Mouse (Mus musculus) frontal cortex, adult (tissue): ENCODE measurements around the gene Kazn.
A peak's percentile ranks its signal among the peaks of the same experiment; 100 is the strongest.

ENCODE experiments used
- ATAC-seq: cut with Nextera tagmentation; 2 replicates; pipeline ENCODE4 v1.9.2; 2017; ENCODE audit warnings: mild to moderate bottlenecking, moderate library complexity, mixed read lengths; ENCODE audit not compliant: low TSS enrichment

The Kazn gene

DNA sequence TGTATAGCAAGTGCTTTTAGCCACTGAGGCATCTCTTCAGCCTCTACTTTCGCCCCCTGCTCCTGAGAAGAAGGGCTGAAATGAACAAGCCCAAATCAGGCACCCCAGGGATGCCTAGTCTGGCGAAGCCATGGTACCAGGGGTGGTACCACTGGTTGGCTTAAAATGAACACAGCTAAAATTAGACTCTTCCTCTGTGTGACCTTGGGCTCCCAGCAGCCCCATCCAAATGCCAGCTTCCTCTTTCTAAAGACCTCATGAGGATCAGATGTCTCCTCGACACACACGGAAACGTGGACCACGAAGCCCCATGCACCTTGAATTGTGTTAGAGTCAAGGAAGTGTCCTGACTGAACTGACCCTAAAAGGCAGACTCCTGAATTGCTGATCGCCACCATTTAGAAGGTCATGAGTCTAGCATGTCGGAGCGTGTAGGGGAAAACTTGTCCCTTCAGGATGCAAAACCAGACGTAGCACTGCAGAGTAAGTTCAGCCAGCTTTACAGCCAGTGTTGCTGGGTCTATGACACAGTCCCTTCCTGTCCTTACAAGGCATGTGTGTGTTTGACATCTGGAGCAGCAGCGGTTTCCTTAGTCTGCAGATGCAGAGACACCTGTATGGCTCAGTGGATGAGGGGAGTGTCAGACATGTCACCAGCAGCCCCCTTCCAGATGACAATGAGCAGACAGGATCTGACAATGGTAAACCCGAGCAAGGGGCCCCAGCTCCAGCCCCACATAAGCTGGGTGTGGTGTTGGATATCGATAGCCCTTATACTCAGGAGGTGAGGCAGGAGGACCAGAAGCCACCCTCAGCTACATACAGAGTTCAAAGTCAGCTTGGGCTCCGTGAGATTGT, 159.3 kb downstream of the Kazn start:
- no peak for ATAC-seq

DNA sequence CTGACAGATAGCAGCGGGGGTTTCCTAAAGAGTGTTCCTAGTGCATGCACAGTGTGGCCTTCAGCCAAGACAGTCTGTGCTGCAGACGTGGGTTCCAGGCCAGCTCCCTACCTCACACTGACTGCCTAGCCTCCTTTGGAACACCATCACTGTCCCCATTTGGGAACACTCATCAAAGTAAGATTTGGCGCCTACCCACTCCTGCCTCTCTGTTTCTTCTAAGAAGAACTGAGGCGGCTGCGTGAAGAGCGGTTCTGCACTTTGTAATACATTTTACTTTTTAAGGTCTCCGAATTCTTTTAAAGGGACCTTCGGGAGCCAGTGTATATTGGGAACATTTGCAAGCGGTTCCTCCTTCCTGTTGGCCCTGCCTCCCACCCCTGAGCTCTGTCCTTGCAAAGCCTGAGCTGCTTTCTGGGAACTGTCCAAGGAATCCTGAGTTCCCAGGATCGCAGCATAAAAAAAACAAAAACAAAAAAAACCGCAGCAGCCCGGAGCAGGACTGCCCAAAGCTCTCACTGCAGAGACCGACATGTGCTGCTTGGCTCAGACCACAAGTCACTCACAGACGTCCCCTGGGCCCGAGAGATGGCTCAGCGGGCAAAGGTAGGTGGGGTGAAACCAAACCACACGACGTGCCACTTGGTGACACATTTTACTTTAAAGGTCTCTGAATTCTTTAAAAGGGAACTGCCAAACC, 161.5 kb downstream of the Kazn start:
- ATAC-seq, result peak; percentile 67

DNA sequence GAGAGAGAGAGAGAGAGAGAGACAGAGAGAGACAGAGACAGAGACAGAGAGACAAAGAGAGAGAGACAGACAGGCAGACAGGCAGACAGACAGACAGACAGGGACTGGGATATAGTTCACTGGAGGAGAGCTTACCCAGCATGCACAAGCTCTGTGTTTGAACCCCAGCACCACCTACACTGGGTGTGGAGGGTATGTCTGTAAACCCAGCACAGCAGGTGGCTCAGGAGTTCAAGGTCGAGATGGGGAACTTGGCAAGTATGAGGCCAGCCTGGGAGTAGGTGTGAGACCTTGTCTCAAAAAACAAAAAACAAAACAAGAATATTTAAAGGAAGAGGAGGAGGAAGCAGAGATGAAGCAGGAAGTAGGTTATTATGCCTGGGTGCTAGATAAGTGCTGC, 162.3 kb downstream of the Kazn start:
- ATAC-seq, result no peak

DNA sequence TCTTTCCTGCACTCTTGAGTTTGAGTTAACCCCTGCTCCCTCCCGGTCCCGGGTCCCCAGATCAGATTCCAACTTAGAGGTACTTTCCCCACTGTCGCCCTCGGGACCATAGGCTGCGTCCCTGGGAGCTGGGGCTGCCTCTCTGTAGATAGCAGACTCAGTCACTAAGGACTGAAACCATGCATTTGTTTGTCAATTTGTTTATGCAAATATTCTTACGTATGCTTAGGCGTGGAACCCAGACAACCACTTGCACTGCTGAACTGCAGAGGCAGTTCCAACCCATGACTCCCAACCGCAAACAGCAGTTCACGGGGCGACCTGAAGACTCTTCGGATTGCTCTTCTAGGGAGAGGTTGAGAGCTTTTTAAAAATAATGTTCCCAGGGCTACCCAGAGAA, 163.3 kb downstream of the Kazn start:
- ATAC-seq, result no peak

DNA sequence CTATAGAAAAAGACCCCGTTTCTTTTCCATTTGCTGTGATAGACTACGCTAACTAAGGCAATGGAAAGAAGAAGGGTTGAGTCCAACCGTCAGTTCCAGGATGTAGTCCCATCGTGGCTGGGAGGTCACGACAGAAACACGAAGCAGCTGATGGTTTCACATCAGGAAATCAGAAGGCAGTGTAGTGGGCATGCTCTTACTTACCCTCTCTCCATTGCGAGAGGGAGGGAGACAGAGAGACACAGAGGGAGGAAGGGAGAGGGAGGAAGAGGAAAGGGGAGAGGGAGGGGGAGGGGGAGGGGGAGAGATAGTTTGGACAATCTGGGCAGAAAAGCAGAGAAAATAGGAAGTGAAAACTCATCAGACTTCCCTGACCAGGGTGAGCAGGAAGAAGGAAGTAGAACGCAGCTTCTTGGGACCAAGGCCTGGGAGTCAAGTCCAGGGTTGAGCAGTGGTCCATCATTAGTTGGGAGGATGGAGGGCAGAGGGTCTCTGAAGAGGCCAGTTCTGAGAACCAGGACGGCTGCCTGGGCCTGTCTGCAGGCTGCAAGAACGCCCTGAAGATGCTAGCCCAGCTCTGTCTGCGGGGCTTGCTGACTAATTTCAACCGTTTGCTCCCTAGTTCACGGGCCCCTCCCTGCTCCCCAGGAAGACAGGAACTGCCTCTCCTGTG, 165.0 kb downstream of the Kazn start:
- no peak for ATAC-seq

DNA sequence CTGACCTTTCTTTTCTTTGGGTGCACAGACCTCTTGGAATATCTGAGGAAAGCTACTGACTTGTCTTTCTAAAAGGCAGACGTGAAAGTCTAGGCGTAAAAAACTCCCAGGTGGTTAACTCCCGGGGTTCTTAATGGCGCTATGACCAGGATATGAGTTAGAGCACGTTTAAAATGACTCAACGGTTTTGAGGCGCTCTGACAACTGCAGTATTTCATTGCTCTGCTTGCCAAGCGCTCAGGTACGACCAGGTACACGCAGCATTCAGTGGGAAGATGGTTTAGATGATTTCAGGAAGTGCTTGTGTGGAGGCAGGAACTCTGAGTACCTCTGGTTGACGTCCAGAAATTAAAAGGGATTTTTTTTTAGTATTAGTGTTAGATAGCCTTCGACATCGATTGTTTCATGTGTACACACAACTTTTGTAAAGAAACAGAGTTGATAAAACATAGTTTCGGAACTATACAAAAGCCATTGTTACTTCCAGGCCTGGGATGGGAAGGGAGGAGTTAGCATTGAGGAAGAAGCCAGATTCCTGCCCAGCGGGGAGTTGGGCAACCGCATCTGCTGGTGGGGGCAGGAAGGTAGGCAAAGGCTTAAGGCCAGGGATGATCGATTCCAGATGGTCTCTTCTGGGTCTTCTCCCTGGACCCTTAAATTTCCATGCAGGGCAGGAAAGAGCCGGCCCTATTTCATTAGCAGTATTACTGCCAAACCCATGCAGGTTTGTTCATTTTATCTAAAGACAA, 167.8 kb downstream of the Kazn start:
- ATAC-seq, result no peak

DNA sequence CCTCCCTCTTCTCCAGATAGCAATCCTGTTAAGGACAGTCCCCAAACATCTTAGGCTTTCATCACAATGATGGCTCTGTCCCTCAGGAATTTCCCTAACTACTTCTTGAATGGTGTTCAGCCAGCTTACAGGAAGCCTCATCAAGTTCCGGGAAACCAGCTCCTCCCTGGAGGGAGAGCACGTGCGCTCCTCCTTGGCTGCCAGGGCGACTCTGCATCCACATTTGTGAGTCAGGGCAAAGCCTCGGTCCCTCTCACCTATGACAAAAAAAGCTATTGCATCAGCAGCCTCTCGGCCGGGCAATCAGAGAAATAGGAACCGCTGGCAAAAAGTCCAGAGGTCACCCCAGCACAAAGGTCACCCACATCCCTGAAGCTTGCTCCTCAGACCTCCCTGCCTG, 168.4 kb downstream of the Kazn start:
- ATAC-seq, result no peak

DNA sequence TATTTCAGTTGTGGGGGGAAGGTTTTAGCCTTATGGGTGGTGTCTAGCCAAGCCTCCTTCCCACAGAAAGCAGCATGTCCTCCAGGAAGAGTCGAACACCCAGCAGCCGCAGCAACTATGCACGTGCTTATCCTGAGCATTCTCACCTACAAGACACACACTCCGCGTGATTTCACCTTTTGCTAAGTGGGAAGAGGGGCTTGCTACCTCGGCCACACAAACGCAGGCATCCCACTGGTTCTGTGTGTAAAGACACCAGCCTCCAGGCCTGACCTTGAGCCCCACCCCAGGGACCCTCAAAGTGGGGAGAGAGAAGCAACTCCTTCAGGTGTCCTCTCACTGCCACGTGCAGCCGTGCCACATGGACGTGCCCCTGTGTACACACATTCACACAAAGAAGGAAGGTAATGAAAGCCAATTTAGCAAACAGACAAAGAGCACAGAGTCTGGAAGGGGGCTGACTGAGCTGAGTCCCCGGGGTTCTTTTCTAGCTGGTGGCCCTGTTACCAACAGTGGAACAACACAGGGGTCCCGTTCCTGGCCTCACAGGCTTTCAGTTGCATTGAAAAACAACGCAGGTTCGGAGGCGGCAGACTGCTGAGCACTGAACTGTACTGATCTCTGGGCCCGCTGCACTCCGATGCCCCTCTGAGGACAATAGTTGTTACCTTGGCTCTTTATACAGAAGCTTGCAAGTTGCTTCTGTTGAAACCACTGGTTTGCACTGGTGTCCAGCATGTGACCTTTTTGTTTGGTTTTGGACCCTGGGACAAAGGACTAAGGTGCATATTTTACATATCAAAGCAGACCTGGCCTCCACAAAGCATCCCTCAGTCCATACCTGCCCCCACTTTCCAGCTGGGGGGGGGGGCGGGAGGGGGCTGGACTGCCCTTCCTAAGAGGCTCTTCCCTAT, 170.0 kb downstream of the Kazn start:
- no peak for ATAC-seq

DNA sequence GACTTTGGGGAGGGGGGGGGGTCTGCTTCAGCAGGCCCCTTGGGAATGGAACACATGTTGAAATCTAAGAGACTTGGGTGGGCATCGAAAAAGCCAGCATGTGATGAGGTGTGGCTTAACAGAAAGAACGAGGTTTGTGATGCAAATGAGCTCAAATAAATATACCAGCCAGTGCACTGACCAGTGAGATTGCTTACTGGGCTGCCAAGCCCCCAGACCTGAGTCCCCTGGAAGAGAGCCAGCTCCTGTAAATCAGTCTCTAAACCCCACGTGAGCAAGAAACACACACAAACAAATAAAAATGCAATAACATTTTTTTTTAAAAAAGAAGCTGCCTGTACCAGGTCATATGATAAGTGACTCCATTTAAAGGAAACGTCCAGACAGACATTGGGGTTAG, 172.6 kb downstream of the Kazn start:
- ATAC-seq, result no peak

DNA sequence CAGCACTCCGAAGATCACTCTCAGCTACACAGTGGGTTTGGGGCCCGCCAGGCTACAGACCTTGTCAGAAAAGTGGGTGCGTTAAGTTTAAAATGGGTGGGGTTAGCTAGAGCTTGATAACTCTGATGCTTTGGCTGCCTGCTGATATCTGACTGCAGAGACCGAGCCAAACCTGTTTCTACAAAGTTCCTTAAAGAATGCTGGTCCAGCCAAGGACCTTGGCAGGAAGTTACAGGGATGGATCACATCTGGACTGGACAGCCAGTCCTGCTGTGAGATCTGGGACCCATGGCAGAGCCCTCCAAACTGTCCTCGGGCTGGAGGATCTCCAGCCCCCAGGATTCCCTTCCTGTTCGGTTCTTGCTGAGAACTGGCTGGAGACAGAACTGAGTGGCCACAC, 173.4 kb downstream of the Kazn start:
- no peak for ATAC-seq

DNA sequence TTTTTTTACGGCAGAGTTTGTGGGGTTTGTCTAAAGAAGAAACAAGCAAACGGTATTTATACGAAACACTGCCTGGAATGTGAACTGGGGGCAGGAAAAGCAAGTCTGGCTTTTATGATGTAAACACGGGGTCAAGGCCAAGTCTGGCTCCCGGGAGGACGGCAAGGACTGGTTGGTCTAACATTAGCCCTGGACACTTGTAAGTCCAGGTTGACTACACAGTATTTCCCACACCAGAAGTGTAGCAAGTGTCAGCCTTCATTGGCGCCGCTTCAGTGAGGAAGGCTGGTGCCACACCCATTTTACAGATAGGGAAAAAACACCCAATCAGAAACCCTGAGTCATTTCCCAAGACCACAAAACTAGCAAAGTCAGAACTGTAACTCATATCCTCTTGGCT, 173.9 kb downstream of the Kazn start:
- no peak for ATAC-seq

DNA sequence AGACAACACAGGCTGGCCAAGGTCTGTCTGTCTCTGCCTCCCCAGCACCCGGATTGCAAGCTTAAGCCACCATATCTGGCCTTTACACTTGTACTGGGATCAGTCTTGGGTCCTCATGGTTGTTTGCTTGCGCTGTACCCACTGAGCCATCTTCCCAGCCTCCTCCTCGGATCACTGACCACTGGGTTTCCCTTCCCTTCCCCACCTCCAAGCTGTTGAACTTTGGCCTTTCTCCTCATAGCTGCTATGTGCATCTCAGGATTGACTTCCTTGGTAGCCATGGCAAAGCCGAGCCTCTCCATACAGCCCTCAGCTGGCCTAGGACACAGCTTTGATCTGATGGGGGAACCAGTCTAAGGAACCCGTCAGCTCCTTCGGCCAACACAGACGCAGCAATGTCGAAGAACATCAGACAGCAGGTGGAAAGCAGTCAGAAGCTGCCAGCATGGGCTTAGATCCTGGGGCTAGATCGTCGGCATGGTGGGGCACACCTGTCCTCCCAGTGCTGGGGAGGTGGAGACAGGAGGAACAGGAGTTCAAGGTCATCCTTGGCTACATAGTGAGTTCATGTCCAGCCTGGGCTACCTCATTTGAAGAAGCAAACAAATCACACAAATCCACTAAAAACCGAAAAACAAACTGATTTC, 174.5 kb downstream of the Kazn start:
- no peak for ATAC-seq

DNA sequence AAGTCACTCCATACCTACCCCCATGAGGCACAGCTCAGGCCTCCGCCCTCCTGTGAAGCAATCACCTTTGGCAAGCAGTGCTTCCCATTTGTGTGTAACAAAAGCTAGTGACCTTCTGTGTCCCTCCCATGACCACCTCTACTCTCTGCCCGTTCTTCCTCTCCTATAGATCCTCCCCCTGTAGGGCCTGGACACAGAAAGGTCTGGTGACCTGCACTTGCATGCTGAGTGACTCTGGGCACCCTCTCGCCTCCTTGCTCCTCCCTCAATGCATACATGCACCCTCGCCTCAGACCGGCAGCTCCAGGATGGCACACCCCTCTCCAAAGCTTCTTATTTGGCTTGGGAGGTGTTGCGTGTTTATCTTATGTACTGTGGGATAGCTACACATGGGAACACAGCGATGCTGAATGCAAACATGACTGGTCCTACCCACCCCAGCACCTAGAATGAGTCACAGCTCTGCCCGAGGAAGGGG, 176.1 kb downstream of the Kazn start:
- ATAC-seq, result no peak

DNA sequence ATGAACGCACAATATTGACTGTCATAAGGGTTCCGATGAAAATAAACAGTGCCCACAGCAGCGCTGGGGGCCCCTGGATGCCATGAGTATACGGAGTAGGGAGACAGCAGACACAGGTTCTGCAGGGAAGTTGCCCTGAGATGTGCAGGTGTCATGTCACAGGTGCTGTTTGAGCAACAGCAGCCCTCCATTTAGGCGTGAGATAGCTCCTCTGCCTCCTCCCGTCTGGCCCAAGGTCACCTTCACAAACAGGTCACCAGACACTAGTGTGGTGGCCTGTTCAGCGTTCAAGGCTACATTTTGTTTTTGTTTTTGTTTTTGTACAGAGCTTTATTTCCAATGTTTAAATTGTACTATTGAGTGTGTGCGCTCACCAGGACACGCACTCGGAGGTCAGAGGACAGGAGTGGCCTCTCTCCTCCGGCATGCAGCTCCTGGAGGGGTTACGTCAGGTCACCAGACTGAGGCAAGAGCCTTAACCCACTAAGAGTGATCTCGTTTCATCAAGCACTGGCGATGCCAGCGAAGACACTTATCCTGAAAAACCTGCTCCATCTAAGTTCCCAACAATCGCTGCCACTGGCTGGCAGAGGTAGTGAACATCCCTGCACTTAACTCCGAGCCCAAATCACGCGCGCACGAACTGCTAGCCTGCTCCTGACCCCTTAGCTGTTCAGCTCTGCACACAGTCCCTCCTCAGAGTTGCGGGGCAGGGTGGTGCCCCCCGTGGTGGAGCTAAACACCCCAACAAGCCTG, 177.5 kb downstream of the Kazn start:
- ATAC-seq, result no peak

DNA sequence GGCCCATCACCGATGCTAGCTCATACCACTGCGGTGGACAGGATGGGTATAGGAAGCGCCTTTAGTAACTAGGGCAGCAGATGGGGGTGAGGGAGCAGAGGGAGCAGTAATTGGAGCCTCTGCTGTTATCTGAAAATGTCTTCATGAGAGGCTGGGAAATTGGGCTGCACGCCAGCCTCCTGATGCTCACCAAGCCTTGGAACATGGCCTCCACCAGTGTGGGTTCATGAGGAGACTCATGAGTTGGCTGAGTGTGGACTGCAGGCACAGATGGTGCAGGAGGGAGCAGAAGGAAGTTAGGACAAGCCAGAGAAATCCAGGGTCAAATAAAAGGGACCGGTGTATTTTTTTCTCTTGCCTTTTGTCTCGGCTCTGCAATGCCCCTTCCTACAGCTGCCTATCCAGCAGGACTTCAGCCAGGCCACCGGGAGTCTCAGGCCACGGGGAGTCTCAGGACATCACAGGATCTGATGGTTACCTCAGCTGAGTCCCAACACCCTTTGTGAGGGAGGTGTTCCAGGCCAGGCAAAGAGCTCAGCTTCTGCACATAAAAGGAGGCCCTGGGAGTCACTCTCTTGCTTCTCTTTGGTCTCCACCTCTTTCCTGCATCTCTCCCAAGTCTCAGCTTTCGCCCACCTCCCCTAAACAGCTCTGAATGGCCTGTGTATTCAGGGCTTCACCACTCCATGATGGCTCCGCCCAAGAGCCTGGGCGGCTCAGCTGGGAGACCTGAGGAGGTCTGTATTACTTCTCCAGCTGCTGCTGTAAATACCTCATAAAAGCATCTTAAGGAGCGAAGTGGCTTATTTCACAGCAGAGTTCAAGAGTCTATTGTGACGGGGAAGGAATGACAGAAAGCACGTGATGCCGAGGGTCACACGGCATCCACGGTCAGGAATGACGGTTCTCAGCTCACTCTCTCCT, 178.5 kb downstream of the Kazn start:
- ATAC-seq, result no peak

DNA sequence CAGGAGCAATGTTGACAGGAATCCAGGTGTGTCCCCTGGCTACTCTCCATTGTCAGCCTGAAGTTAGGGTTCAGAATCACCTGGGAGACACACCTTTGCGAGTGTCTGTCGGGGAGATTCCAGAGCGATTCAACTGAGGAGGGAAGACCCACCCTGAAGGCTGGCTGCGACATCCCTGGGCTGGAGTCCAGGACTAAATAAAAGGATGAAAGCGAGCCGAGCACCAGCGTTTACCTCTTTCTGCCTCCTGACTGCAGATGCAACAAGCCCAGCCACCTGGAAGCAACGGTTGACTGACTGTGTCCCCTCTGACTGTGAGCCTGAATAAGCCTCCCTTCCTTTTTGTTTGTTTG, 179.4 kb downstream of the Kazn start:
- ATAC-seq, result no peak

DNA sequence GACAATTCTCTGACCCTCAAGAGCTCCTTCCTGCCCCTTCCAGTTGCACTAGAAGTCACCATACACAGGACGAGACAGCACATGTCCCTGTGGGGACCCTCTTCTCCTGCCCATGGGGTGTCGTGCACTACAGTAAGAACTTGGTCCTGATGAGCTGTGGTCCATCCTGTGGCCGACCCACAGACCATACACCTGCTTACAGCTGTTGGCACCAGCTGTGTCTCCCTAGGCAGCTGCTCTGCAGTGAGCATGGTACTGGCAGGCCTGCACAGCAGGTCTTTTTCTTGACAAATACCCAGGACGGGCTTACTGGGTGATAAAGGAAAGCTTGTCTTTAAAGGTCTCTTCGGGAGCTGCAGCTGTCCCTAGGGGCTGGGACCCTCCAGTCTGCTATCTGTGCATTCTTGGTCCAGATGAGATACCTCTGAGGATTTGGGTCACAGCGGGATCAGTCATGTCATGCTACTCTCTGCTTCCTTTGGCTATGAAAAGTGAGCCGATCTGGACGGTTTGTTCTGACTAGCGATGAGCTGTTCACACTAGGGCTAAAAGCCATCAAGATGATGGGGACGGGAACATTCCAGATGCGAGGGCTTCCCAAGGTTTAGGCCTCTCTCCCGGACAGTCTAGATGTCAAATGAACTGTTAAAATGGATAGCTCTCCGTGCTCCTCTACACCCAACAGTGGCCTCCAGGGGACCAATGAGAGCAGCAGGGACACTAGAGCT, 179.9 kb downstream of the Kazn start:
- no peak for ATAC-seq
